Mouse (Mus musculus): ENCODE measurements around the gene Gucy2e. TPM values are rescaled to one million over a fixed set of nuclear protein-coding genes. Genes with fewer than 3 reads are reported as not detected.

The Gucy2e gene
- total and polyA plus RNA-seq, 2 experiments, result not detected

DNA sequence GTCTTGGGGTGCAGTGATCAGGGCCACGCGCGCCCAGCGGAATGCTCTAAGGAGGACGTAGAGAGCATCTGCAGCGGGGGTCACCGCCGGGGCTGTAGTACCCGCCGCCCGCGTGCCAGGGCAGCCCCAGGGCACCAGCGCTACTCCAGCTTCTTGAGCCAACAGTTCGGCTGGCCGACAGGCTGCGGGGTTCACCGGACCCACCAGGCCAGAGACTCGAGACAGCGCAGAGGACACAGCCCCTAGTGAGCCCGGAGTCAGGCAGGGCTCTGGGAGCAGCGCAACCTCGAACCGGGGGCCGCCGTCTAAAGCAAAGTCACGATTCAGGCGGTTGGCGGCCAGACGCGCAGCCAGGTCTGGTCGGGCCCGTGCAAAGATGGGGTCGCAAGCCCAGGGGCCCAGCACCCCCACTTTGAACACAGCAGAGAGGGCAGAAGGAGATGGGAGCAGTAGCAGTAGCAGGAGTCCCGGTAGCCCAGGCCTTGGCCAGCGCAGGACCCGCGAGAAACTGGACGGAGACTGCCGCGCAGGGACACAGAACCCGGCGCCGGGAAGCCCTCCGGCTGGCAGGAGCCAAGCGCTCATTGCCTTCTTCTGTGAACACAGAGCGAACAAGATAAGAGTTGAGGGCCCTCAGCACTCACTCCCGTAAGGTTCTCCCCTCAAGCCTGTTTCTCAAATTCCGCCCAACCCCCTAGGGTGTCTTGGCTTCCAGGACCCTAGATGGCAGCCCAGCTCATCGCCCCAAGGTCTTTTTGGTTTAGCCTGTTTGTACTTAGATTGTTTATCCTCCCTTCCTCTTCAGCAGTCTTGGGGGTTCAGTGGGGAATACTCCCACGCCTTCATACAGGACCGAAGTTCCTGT, 543 bp downstream of the Gucy2e start:
- Histone ChIP-seq H3K79me2 (ENCODE audit: control insufficient read depth, insufficient read depth, low read length) (no peaks in the 10 kb centered on the region), H3K36me3 (ENCODE audit: control insufficient read depth, insufficient read depth, low read length) (no peaks in the 10 kb centered on the region), H3K9ac (ENCODE audit: low read depth, low read length) (no peak overlapping the region), H3K27me3 (ENCODE audit: control insufficient read depth, insufficient read depth, low read length) (peaks cover 15% of the 10 kb centered on the region), H3K4me3 (ENCODE audit: insufficient read depth, low read depth, low read length) (peak overlapping the region; percentile 40; the same call in 1 of the 2 replicates), H3K4me1 (ENCODE audit: control insufficient read depth, insufficient read depth, low read length) (peaks cover 4% of the 10 kb centered on the region; the same call in 1 of the 2 replicates), H3K27ac (replicated peaks; ENCODE audit: insufficient read depth, low read depth, low read length) (no peak overlapping the region)
- TF ChIP-seq POLR2A (IDR thresholded peaks at IDR 0.05; ENCODE audit: extremely low read depth, insufficient read depth, low read length), result no peak
- no peak for TF ChIP-seq CTCF (IDR thresholded peaks at IDR 0.05; ENCODE audit: low read depth, low read length)
- DNase-seq (ENCODE audit: extremely low read depth, low read depth, low spot score), result no peak
- WGBS, result 8% methylated on average over 51 of the region's 51 CpGs

DNA sequence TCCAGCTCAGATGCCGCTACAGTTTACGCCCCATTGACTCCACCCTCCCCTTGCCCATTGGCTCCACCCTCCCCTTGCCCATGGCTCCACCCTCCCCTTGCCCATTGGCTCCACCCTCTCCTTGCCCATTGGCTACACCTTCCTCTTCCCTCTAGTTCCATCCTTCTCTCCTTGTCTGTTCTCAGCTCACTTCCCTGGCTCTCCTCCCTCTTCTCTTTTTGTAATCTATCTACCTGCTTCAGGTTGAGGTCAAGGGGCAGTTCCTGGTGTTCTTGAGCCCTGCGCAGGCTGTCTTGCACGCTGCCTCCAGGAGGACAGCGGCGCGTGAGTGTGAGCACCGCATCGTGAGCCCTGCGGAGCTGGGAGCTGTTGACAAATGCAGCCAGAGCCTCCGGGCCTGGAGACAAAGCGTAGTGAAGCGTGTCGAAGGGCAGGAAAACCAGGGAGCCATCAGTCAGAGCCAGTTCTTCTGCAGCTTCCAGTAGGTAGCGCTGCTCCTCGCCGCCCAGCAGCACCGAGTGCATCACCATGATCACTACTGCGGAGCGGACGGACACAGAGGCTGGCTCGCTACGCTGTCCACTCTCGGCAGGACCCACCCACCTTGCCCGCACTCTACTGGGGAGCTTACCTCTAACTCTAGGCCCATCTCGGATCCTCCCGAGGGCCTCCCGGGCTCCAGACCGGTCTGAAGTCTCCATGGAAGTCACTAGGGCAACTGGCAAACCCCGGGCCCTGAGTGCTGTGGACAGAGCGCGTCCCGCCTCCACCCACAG, 1.4 kb downstream of the Gucy2e start:
- Histone ChIP-seq H3K4me3 (ENCODE audit: insufficient read depth, low read depth, low read length) (peak overlapping the region; percentile 40; the same call in 1 of the 2 replicates), H3K36me3 (ENCODE audit: control insufficient read depth, insufficient read depth, low read length) (no peaks in the 10 kb centered on the region), H3K79me2 (ENCODE audit: control insufficient read depth, insufficient read depth, low read length) (no peaks in the 10 kb centered on the region), H3K27me3 (ENCODE audit: control insufficient read depth, insufficient read depth, low read length) (peaks cover 15% of the 10 kb centered on the region), H3K4me1 (ENCODE audit: control insufficient read depth, insufficient read depth, low read length) (peaks cover 4% of the 10 kb centered on the region; the same call in 1 of the 2 replicates), H3K27ac (replicated peaks; ENCODE audit: insufficient read depth, low read depth, low read length) (no peak overlapping the region), H3K9ac (ENCODE audit: low read depth, low read length) (no peak overlapping the region)
- TF ChIP-seq POLR2A (IDR thresholded peaks at IDR 0.05; ENCODE audit: extremely low read depth, insufficient read depth, low read length) (no peak), CTCF (IDR thresholded peaks at IDR 0.05; ENCODE audit: low read depth, low read length) (peak; percentile 25; the same call in 1 of the 2 replicates)
- WGBS, result 4% methylated on average over 33 of the region's 33 CpGs
- peak; percentile 37 for DNase-seq (ENCODE audit: extremely low read depth, low read depth, low spot score)

DNA sequence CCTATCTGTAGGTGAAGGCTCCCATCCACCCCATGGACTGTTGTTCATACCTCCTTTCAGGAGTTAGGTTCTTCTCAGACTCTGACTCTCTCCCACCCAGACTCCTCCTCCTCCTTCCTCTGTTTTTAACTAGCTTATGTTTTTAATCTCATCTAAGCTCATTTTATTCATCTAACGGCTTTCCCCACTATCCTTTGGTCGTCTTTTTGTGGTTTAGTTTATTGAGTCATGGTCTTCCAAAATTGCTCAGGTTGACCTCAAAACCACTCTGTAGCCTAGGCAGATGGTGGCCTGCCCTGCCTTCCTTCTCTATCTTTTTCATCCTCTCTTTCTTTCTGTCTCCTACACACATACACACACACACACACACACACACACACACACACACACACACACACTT, 3.7 kb downstream of the Gucy2e start:
- Histone ChIP-seq H3K4me1 (ENCODE audit: control insufficient read depth, insufficient read depth, low read length) (peaks cover 4% of the 10 kb centered on the region; the same call in 1 of the 2 replicates), H3K36me3 (ENCODE audit: control insufficient read depth, insufficient read depth, low read length) (no peaks in the 10 kb centered on the region), H3K27ac (replicated peaks; ENCODE audit: insufficient read depth, low read depth, low read length) (no peak overlapping the region), H3K27me3 (ENCODE audit: control insufficient read depth, insufficient read depth, low read length) (peaks cover 15% of the 10 kb centered on the region), H3K79me2 (ENCODE audit: control insufficient read depth, insufficient read depth, low read length) (no peaks in the 10 kb centered on the region), H3K4me3 (ENCODE audit: insufficient read depth, low read depth, low read length) (no peak overlapping the region), H3K9ac (ENCODE audit: low read depth, low read length) (no peak overlapping the region)
- TF ChIP-seq CTCF (IDR thresholded peaks at IDR 0.05; ENCODE audit: low read depth, low read length) (no peak), POLR2A (IDR thresholded peaks at IDR 0.05; ENCODE audit: extremely low read depth, insufficient read depth, low read length) (no peak)
- DNase-seq (ENCODE audit: extremely low read depth, low read depth, low spot score), result no peak
- WGBS, result 81% methylated on average over 2 of the region's 2 CpGs

DNA sequence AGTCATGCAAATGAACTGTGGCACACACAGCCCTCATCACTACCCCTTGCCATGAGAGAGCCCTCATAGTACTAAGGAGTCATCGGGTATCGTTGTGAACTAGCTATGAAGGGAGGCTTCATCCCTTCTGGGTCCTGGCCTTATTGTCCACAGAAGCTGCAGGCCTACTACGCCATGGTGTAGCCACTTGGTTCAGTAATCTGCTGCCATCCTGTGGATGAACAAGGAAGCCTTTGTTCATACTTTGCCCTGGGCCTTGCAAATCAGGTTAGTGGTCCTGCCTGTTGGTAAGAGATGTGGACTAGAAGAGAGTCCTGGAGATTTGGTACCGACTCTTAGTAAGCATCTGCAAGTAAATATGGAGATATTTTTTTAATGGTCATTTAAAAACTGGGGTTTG, 6.4 kb downstream of the Gucy2e start:
- no peak overlapping the region for H3K9ac ChIP-seq (ENCODE audit: low read depth, low read length)
- 79% methylated on average over 4 of the region's 4 CpGs for WGBS
- no peaks in the 10 kb centered on the region for H3K79me2 ChIP-seq (ENCODE audit: control insufficient read depth, insufficient read depth, low read length)
- no peak overlapping the region for H3K27ac ChIP-seq (replicated peaks; ENCODE audit: insufficient read depth, low read depth, low read length)
- no peak for DNase-seq (ENCODE audit: extremely low read depth, low read depth, low spot score)
- 0 out of 2 replicates have a peak, but pooled peaks cover 1% of the 10 kb centered on the region for H3K4me1 ChIP-seq (ENCODE audit: control insufficient read depth, insufficient read depth, low read length)
- H3K4me3 ChIP-seq (ENCODE audit: insufficient read depth, low read depth, low read length), result no peak overlapping the region
- H3K27me3 ChIP-seq (ENCODE audit: control insufficient read depth, insufficient read depth, low read length), result no peaks in the 10 kb centered on the region
- H3K36me3 ChIP-seq (ENCODE audit: control insufficient read depth, insufficient read depth, low read length), result no peaks in the 10 kb centered on the region
- no peak for TF ChIP-seq CTCF (IDR thresholded peaks at IDR 0.05; ENCODE audit: low read depth, low read length)

DNA sequence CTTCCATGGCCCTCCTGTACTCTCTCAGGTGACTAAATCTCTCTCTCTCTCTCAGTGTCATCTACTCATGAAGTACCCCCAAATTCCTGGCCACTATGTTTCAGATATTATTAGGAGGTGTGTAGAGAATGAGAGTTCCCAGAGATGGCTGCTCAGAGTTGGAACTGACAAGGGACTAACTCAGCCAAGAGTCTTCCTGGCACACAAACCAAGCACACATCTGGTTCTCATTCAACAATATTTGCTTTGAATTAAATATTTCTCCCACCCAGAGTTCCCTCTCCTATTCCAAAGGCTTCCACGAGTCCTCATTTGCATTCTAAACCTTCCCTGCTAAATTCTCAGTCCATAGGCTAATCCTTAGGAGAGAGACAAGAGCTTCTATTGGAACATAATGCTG, 11.1 kb downstream of the Gucy2e start:
- H3K9ac ChIP-seq (ENCODE audit: low read depth, low read length), result no peak overlapping the region
- no peak overlapping the region for H3K27ac ChIP-seq (replicated peaks; ENCODE audit: insufficient read depth, low read depth, low read length)
- H3K27me3 ChIP-seq (ENCODE audit: control insufficient read depth, insufficient read depth, low read length), result no peaks in the 10 kb centered on the region
- no peak for TF ChIP-seq POLR2A (IDR thresholded peaks at IDR 0.05; ENCODE audit: extremely low read depth, insufficient read depth, low read length)
- no peak for TF ChIP-seq CTCF (IDR thresholded peaks at IDR 0.05; ENCODE audit: low read depth, low read length)
- no peak overlapping the region for H3K4me3 ChIP-seq (ENCODE audit: insufficient read depth, low read depth, low read length)
- no peak for DNase-seq (ENCODE audit: extremely low read depth, low read depth, low spot score)
- H3K79me2 ChIP-seq (ENCODE audit: control insufficient read depth, insufficient read depth, low read length), result no peaks in the 10 kb centered on the region
- H3K4me1 ChIP-seq (ENCODE audit: control insufficient read depth, insufficient read depth, low read length), result no peaks in the 10 kb centered on the region
- H3K36me3 ChIP-seq (ENCODE audit: control insufficient read depth, insufficient read depth, low read length), result no peaks in the 10 kb centered on the region
- WGBS, result 67% methylated on average over 1 of the region's 1 CpGs

Measured in liver, adult 2 months (tissue).